Mouse (Mus musculus) bone marrow, adult 2 months (tissue): Measurements from ENCODE around the gene Arap2.

Source experiments
- CTCF ChIP-seq: fragments of 200-500 bp; IDR thresholded peaks from 2 replicates; pipeline ENCODE4 v1.5.1; 2011; ENCODE audit warnings: low read length, control low read depth; ENCODE audit not compliant: control insufficient read depth, insufficient read depth
- POLR2A ChIP-seq: fragments of 200-500 bp; IDR thresholded peaks from 2 replicates; pipeline ENCODE4 v1.6.1; 2011; ENCODE audit warnings: low read depth, mild to moderate bottlenecking, control low read depth, low read length, borderline replicate concordance; ENCODE audit not compliant: control insufficient read depth

- TF ChIP-seq POLR2A (no peak), CTCF (no peak)
These were observed 59.1 kb downstream of the Arap2 start for GRCm38 (mm10) chr5:62706900-62707299.
